Mouse (Mus musculus) erythroblast, embryonic 14.5 days (primary cell): ENCODE results near the gene Sgms1.

Experiments used
- GATA1 ChIP-seq: IDR thresholded peaks from 2 replicates; pipeline ENCODE4 v1.6.1; 2012; ENCODE audit warnings: low read length, inconsistent platforms, mixed read lengths
- TAL1 ChIP-seq: IDR thresholded peaks from 3 replicates; pipeline ENCODE4 v1.6.1; 2012; ENCODE audit warnings: low read length, inconsistent platforms, mixed read lengths

GRCm38 (mm10) chr19:32252451-32252850 is 137.1 kb downstream of the Sgms1 start:
- TF ChIP-seq TAL1 (no peak), GATA1 (no peak)
